Mouse (Mus musculus) forebrain, embryonic 12.5 days (tissue): Measurements from ENCODE around the gene Tmem82. TPM values are rescaled to one million over a fixed set of nuclear protein-coding genes. Genes with fewer than 3 reads are reported as not detected.

Experiments
- ATAC-seq: fragments of 200-750 bp; cut with Nextera tagmentation; 2 replicates; pipeline ENCODE4 v1.8.0; 2017; ENCODE audit warnings: moderate TSS enrichment; ENCODE audit not compliant: low FRiP score
- H3K27ac ChIP-seq: fragments of 300-500 bp; sonication (generic); 2 replicates; pipeline ENCODE4 v1.5.1; 2016; ENCODE audit warnings: mild to moderate bottlenecking
- H3K27me3 ChIP-seq: fragments of 300-500 bp; sonication (generic); 2 replicates; pipeline ENCODE4 v1.6.1; 2016; ENCODE audit warnings: mild to moderate bottlenecking
- H3K36me3 ChIP-seq: fragments of 300-500 bp; sonication (generic); replicated peaks from 2 replicates; pipeline ENCODE4 v1.6.1; 2016; ENCODE audit warnings: mild to moderate bottlenecking
- H3K4me1 ChIP-seq: fragments of 300-500 bp; sonication (generic); 2 replicates; pipeline ENCODE4 v1.6.1; 2016
- H3K4me2 ChIP-seq: fragments of 300-500 bp; sonication (generic); 2 replicates; pipeline ENCODE4 v1.6.1; 2016; ENCODE audit warnings: mild to moderate bottlenecking, moderate library complexity
- H3K4me3 ChIP-seq: fragments of 300-500 bp; sonication (generic); replicated peaks from 2 replicates; pipeline ENCODE4 v1.5.1; 2016; ENCODE audit warnings: mild to moderate bottlenecking
- H3K9ac ChIP-seq: fragments of 300-500 bp; sonication (generic); 2 replicates; pipeline ENCODE4 v1.6.1; 2016; ENCODE audit warnings: mild to moderate bottlenecking
- H3K9me3 ChIP-seq: fragments of 300-500 bp; sonication (generic); 2 replicates; pipeline ENCODE4 v1.6.1; 2016
- WGBS: fragments of 180-500 bp; shearing (Covaris S2); methylation state at CpG from one replicate; pipeline ENCODE4 v1.1.7; 2016; 5-methylcytosine and 5-hydroxymethylcytosine counted together
- polyA plus RNA-seq: library from polyadenylated mRNA; unstranded; fragments of >200 nt; fragmentation: Nextera tagmentation; extraction: Ambion mirVana; gene quantifications from 2 replicates; pipeline ENCODE4 v1.2.1, GENCODE M21; 2016

Gene Tmem82
- polyA plus RNA-seq, 1 experiment from 2014 or later = 0.09 TPM

- H3K9me3 ChIP-seq = no peaks in the 10 kb centered on the region
- no peak for ATAC-seq
- WGBS = 93% methylated on average over 8 of the region's 8 CpGs
- peaks cover 26% of the 10 kb centered on the region for H3K36me3 ChIP-seq
- no peak overlapping the region for H3K4me2 ChIP-seq
- no peaks in the 10 kb centered on the region for H3K27me3 ChIP-seq
- no peak overlapping the region for H3K4me3 ChIP-seq
- peaks cover 13% of the 10 kb centered on the region; the same call in 1 of the 2 replicates for H3K4me1 ChIP-seq
- H3K9ac ChIP-seq = no peak overlapping the region
- H3K27ac ChIP-seq = no peak overlapping the region
Measured at GRCm38 (mm10) chr4:141653044-141653443, 34.6 kb upstream of the Tmem82 start.

GRCm38 (mm10) chr4:141651944-141652343 is 33.5 kb upstream of the Tmem82 start:
- Histone ChIP-seq H3K27me3 (no peaks in the 10 kb centered on the region), H3K9ac (no peak overlapping the region), H3K4me1 (peaks cover 10% of the 10 kb centered on the region; the same call in 1 of the 2 replicates), H3K27ac (no peak overlapping the region; the same call in 1 of the 2 replicates), H3K9me3 (no peaks in the 10 kb centered on the region), H3K36me3 (peaks cover 23% of the 10 kb centered on the region), H3K4me2 (no peak overlapping the region), H3K4me3 (no peak overlapping the region)
- 91% methylated on average over 10 of the region's 10 CpGs for WGBS
- no peak for ATAC-seq

- 96% methylated on average over 6 of the region's 6 CpGs for WGBS
Measured at GRCm38 (mm10) chr4:141651286-141651685, 32.9 kb upstream of the Tmem82 start.

GRCm38 (mm10) chr4:141649244-141649643 is 30.8 kb upstream of the Tmem82 start:
- 80% methylated on average over 6 of the region's 6 CpGs for WGBS
- peaks cover 22% of the 10 kb centered on the region for H3K36me3 ChIP-seq
- H3K27ac ChIP-seq = peak overlapping the region; percentile 48; the same call in 1 of the 2 replicates

More at GRCm38 (mm10) chr4:141651286-141651685, 32.9 kb upstream of the Tmem82 start:
- Histone ChIP-seq H3K9me3 (no peaks in the 10 kb centered on the region), H3K4me3 (no peak overlapping the region), H3K4me1 (peaks cover 10% of the 10 kb centered on the region; the same call in 1 of the 2 replicates), H3K27me3 (no peaks in the 10 kb centered on the region), H3K4me2 (no peak overlapping the region), H3K36me3 (peaks cover 25% of the 10 kb centered on the region), H3K27ac (no peak overlapping the region), H3K9ac (no peak overlapping the region)
- ATAC-seq = no peak

GRCm38 (mm10) chr4:141648262-141648661 is 29.8 kb upstream of the Tmem82 start:
- Histone ChIP-seq H3K4me3 (no peak overlapping the region), H3K9me3 (no peaks in the 10 kb centered on the region), H3K4me1 (peaks cover 19% of the 10 kb centered on the region), H3K36me3 (peaks cover 14% of the 10 kb centered on the region), H3K27me3 (no peaks in the 10 kb centered on the region), H3K4me2 (no peak overlapping the region), H3K9ac (no peak overlapping the region), H3K27ac (no peak overlapping the region)
- ATAC-seq = no peak
- 94% methylated on average over 5 of the region's 5 CpGs for WGBS

More at GRCm38 (mm10) chr4:141649244-141649643, 30.8 kb upstream of the Tmem82 start:
- Histone ChIP-seq H3K9ac (no peak overlapping the region), H3K4me1 (peaks cover 10% of the 10 kb centered on the region; the same call in 1 of the 2 replicates), H3K9me3 (no peaks in the 10 kb centered on the region), H3K27me3 (no peaks in the 10 kb centered on the region), H3K4me3 (no peak overlapping the region), H3K4me2 (no peak overlapping the region)
- no peak for ATAC-seq

- 96% methylated on average over 3 of the region's 3 CpGs for WGBS
- ATAC-seq = no peak
Measured at GRCm38 (mm10) chr4:141647187-141647586, 28.8 kb upstream of the Tmem82 start.

GRCm38 (mm10) chr4:141645988-141646387 is 27.6 kb upstream of the Tmem82 start:
- H3K4me2 ChIP-seq = no peak overlapping the region
- H3K9ac ChIP-seq = no peak overlapping the region
- H3K9me3 ChIP-seq = no peaks in the 10 kb centered on the region
- H3K4me1 ChIP-seq = peaks cover 20% of the 10 kb centered on the region
- H3K27ac ChIP-seq = no peak overlapping the region
- H3K4me3 ChIP-seq = no peak overlapping the region
- H3K27me3 ChIP-seq = no peaks in the 10 kb centered on the region
- H3K36me3 ChIP-seq = peaks cover 15% of the 10 kb centered on the region
- ATAC-seq = no peak
- 95% methylated on average over 8 of the region's 8 CpGs for WGBS

More at GRCm38 (mm10) chr4:141647187-141647586, 28.8 kb upstream of the Tmem82 start:
- Histone ChIP-seq H3K4me1 (peaks cover 20% of the 10 kb centered on the region), H3K27me3 (no peaks in the 10 kb centered on the region), H3K9me3 (no peaks in the 10 kb centered on the region), H3K4me3 (no peak overlapping the region), H3K27ac (no peak overlapping the region), H3K4me2 (no peak overlapping the region), H3K9ac (no peak overlapping the region), H3K36me3 (peaks cover 11% of the 10 kb centered on the region)

GRCm38 (mm10) chr4:141643118-141643855 is 24.9 kb upstream of the Tmem82 start:
- peak overlapping the region; percentile 50; the same call in 1 of the 2 replicates for H3K27ac ChIP-seq
- H3K4me2 ChIP-seq = no peak overlapping the region
- WGBS = 65% methylated on average over 7 of the region's 7 CpGs
- H3K27me3 ChIP-seq = no peaks in the 10 kb centered on the region
- no peak for ATAC-seq
- no peak overlapping the region for H3K4me3 ChIP-seq
- peaks cover 10% of the 10 kb centered on the region for H3K4me1 ChIP-seq
- H3K36me3 ChIP-seq = peaks cover 33% of the 10 kb centered on the region
- H3K9ac ChIP-seq = no peak overlapping the region
- no peaks in the 10 kb centered on the region for H3K9me3 ChIP-seq

- no peak for ATAC-seq
- no peak overlapping the region for H3K9ac ChIP-seq
- 91% methylated on average over 25 of the region's 25 CpGs for WGBS
Measured at GRCm38 (mm10) chr4:141641961-141642811, 23.8 kb upstream of the Tmem82 start.

GRCm38 (mm10) chr4:141641353-141641771 is 22.9 kb upstream of the Tmem82 start:
- peaks cover 48% of the 10 kb centered on the region for H3K36me3 ChIP-seq
- WGBS = 92% methylated on average over 7 of the region's 7 CpGs
- no peak for ATAC-seq

More at GRCm38 (mm10) chr4:141641961-141642811, 23.8 kb upstream of the Tmem82 start:
- H3K4me2 ChIP-seq = no peak overlapping the region
- peaks cover 10% of the 10 kb centered on the region for H3K4me1 ChIP-seq
- H3K36me3 ChIP-seq = peaks cover 44% of the 10 kb centered on the region
- no peak overlapping the region for H3K27ac ChIP-seq
- H3K4me3 ChIP-seq = no peak overlapping the region
- no peaks in the 10 kb centered on the region for H3K27me3 ChIP-seq
- H3K9me3 ChIP-seq = no peaks in the 10 kb centered on the region

GRCm38 (mm10) chr4:141639474-141639873 is 21.0 kb upstream of the Tmem82 start:
- WGBS = 57% methylated on average over 11 of the region's 11 CpGs
- ATAC-seq = no peak
- Histone ChIP-seq H3K27ac (no peak overlapping the region), H3K36me3 (peaks cover 58% of the 10 kb centered on the region), H3K4me2 (no peak overlapping the region), H3K4me3 (no peak overlapping the region), H3K27me3 (no peaks in the 10 kb centered on the region), H3K4me1 (peaks cover 10% of the 10 kb centered on the region), H3K9ac (no peak overlapping the region), H3K9me3 (no peaks in the 10 kb centered on the region)

More at GRCm38 (mm10) chr4:141641353-141641771, 22.9 kb upstream of the Tmem82 start:
- Histone ChIP-seq H3K4me3 (no peak overlapping the region), H3K27me3 (no peaks in the 10 kb centered on the region), H3K9me3 (no peaks in the 10 kb centered on the region), H3K4me1 (peaks cover 10% of the 10 kb centered on the region), H3K9ac (no peak overlapping the region), H3K27ac (no peak overlapping the region), H3K4me2 (no peak overlapping the region)

GRCm38 (mm10) chr4:141636693-141637092 is 18.3 kb upstream of the Tmem82 start:
- WGBS = 96% methylated on average over 5 of the region's 5 CpGs
- H3K4me3 ChIP-seq = no peak overlapping the region
- no peaks in the 10 kb centered on the region for H3K27me3 ChIP-seq
- no peak overlapping the region for H3K4me2 ChIP-seq
- no peak for ATAC-seq
- no peaks in the 10 kb centered on the region for H3K4me1 ChIP-seq
- H3K9me3 ChIP-seq = no peaks in the 10 kb centered on the region
- peaks cover 78% of the 10 kb centered on the region for H3K36me3 ChIP-seq
- H3K27ac ChIP-seq = no peak overlapping the region
- H3K9ac ChIP-seq = no peak overlapping the region
